Mouse (Mus musculus) spleen, adult 2 months (tissue): ENCODE measurements at regions not wholly inside any gene's neighbourhood (a gene's known extent, or its start where the extent isn't known, plus 50 kb on each side); places are given as distances from the start of the nearest gene placed in this dataset.

Experiments
- CTCF ChIP-seq: fragments of 200-500 bp; IDR thresholded peaks from 2 replicates; pipeline ENCODE4 v1.5.1; 2011; ENCODE audit warnings: mild to moderate bottlenecking, inconsistent platforms; ENCODE audit not compliant: insufficient read depth, insufficient read length, insufficient replicate concordance; ENCODE audit errors: extremely low read depth
- POLR2A ChIP-seq: fragments of 200-500 bp; IDR thresholded peaks from 2 replicates; pipeline ENCODE4 v1.6.1; 2011; ENCODE audit warnings: low read depth, low read length, inconsistent platforms

GRCm38 (mm10) chr2:147305262-147305661 lies 56.5 kb upstream of the Pax1 start:
- TF ChIP-seq CTCF (no peak), POLR2A (no peak)
